Mouse (Mus musculus) lung, embryonic 14.5 days (tissue): ENCODE results near the gene Vrk1. TPM values are rescaled to one million over a fixed set of nuclear protein-coding genes. Genes with fewer than 3 reads are reported as not detected.

Experiments
- ATAC-seq: fragments of 200-750 bp; cut with Nextera tagmentation; 2 replicates; pipeline ENCODE4 v1.8.0; 2017; ENCODE audit warnings: mild to moderate bottlenecking, moderate TSS enrichment, moderate library complexity; ENCODE audit not compliant: insufficient read depth
- DNase-seq: peaks from one replicate; pipeline ENCODE4 v3.0.0-alpha.2; 2015
- H3K27ac ChIP-seq: fragments of 300-500 bp; sonication (generic); 2 replicates; pipeline ENCODE4 v1.5.1; 2014; ENCODE audit warnings: low read depth, mild to moderate bottlenecking, moderate library complexity
- H3K27me3 ChIP-seq: fragments of 300-500 bp; sonication (generic); 2 replicates; pipeline ENCODE4 v1.6.1; 2014; ENCODE audit warnings: low read length, control low read depth; ENCODE audit not compliant: insufficient read depth
- H3K36me3 ChIP-seq: fragments of 300-500 bp; sonication (generic); 2 replicates; pipeline ENCODE4 v1.6.1; 2014; ENCODE audit warnings: control low read depth; ENCODE audit not compliant: insufficient read depth
- H3K4me1 ChIP-seq: fragments of 300-500 bp; sonication (generic); 2 replicates; pipeline ENCODE4 v1.6.1; 2014; ENCODE audit warnings: antibody characterized with exemption, control low read depth; ENCODE audit not compliant: insufficient read depth
- H3K4me2 ChIP-seq: fragments of 300-500 bp; sonication (generic); 2 replicates; pipeline ENCODE4 v1.6.1; 2014; ENCODE audit warnings: mild to moderate bottlenecking
- H3K4me3 ChIP-seq: fragments of 300-500 bp; sonication (generic); 2 replicates; pipeline ENCODE4 v1.5.1; 2014; ENCODE audit warnings: low read depth, low read length
- H3K9ac ChIP-seq: fragments of 300-500 bp; sonication (generic); 2 replicates; pipeline ENCODE4 v1.6.1; 2014
- H3K9me3 ChIP-seq: fragments of 300-500 bp; sonication (generic); 2 replicates; pipeline ENCODE4 v1.6.1; 2016; ENCODE audit warnings: low read depth, low read length, control low read depth
- CTCF ChIP-seq: IDR thresholded peaks from 2 replicates; pipeline ENCODE4 v1.5.1; 2016; ENCODE audit warnings: antibody characterized with exemption, low read depth
- WGBS: fragments of 180-500 bp; shearing (Covaris S2); extraction: QIAGEN DNeasy Blood & Tissue Kit; methylation state at CpG from one replicate; pipeline ENCODE4 v1.1.7; 2014; 5-methylcytosine and 5-hydroxymethylcytosine counted together
- polyA plus RNA-seq: library from polyadenylated mRNA; unstranded; fragments of >200 nt; fragmentation: Nextera tagmentation; extraction: Ambion mirVana; gene quantifications from 2 replicates; pipeline ENCODE4 v1.2.1, GENCODE M21; 2014

The Vrk1 gene
- polyA plus RNA-seq: 86.2 and 86.6 TPM in 2 replicates

DNA sequence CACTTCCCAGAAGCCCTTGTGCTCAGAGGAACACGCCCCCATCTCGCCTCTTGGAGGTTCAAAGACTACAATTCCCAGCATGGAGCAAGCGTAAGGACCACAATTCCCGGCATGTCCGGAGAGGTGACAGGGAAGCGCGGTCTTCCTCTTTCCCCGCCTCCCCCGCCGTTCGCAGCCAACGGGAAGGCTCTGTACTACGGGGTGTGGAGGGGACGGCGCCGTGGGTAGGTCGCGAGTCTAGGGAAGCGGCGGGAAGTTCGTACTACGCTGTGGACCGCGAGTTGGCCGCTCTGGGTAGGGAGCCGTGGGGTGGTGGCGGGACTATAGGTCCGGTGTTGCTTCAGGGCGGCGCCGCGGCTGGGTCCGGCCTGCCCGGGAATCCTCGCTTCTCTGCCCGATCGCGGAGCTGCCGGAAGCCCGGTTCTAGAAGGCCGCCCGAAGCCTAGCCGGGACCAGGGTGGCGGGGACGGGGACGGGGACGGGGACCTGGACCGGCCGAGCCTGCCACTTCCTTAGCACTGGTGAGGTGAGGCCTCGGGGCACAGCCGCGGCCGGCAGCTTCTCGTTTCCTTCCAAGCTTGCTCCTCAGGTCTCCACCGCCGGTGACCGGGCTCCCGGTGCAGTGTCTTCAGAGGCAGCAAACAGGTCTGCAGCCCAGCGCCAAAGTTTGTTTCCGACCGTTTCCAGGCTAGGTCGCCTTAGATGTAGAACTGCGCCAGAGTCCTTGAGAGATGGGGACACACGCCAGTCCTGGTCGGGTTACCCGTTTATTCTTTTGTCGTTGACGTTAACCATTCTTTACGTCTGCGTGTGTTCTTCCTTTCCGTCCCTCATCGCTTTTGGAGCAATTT is at the start of gene Vrk1:
Vrk1 (plus strand) TSS at position 164 of the 851 bp plus-strand sequence.
- Histone ChIP-seq H3K9ac (peak within 1 kb of the TSS; percentile 89), H3K4me1 (peaks cover 4% of the 10 kb centered on the region; the same call in 1 of the 2 replicates), H3K27me3 (no peaks in the 10 kb centered on the region), H3K36me3 (no peaks in the 10 kb centered on the region; the same call in 1 of the 2 replicates), H3K27ac (peak within 1 kb of the TSS; percentile 72; the same call in 1 of the 2 replicates), H3K4me2 (peak within 1 kb of the TSS; percentile 74), H3K4me3 (peak within 1 kb of the TSS; percentile 93), H3K9me3 (no peaks in the 10 kb centered on the region)
- WGBS: under 1% methylated on average over 71 of the region's 72 CpGs
- peak; percentile 98 for DNase-seq
- no peak; the same call in 1 of the 2 replicates for TF ChIP-seq CTCF
- ATAC-seq: peak; percentile 100

DNA sequence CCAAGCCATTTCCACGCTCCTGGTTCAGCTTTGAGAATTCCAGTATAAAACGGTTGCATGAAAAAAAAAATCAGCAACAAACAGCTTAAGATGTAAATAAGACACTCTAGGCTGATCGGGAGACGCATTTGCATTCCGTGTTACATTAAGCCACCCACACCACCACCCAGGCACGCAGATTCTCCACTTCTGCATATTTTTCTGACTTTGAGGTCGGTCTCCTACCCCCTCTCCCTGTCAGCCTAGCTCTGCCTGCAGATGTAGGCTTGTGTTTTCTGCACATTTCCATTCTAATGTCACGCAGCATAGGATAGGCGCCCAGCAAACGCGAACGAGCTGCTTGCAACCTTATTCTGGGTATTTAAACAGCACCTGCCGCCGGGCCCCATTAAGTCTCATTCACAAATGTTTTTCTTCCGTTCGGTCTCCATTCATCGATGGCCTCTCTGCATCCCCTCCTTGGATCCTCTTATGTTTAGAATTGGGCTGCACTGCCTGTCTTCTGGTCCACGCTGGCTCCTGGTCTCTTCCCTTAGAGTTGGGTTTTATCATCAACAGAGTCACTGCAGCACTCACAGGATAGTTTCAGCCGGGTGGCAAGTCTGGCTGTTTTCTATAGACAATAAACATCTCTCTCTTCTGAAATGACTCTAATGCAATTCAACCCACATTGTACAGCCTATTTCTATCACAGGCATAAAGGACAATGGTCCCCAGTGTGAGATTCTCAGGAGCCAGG is 49.3 kb upstream of the Vrk1 start:
- Histone ChIP-seq H3K9me3 (no peaks in the 10 kb centered on the region), H3K27ac (no peak overlapping the region), H3K4me2 (no peak overlapping the region), H3K9ac (no peak overlapping the region), H3K27me3 (peaks cover 29% of the 10 kb centered on the region), H3K4me3 (no peak overlapping the region), H3K36me3 (no peaks in the 10 kb centered on the region), H3K4me1 (no peaks in the 10 kb centered on the region)
- ATAC-seq (no peak), DNase-seq (no peak)
- 12% methylated on average over 19 of the region's 19 CpGs for WGBS
- TF ChIP-seq CTCF: no peak

DNA sequence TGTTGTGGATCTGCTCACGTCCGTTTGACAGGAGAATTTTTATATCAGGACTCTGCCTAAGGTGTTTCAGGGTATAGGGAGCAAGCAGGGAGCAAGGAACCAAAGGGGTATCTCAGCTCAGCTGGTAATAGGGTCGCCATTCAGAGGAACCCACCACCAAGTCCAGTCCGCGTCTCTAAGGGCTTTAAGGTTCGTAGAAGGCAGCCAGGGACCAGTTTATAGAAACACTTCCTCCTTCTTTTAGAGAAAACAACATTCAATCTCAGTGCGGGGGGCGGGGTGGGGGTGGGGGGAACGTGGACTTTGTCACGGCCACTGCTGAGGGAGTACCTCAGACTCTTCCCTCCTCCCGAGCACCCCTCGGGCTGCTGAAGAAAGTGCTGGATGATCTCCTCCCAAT is 48.4 kb upstream of the Vrk1 start:
- ATAC-seq: no peak
- TF ChIP-seq CTCF: no peak
- Histone ChIP-seq H3K4me3 (no peak overlapping the region), H3K9me3 (no peaks in the 10 kb centered on the region), H3K27ac (no peak overlapping the region), H3K4me1 (no peaks in the 10 kb centered on the region), H3K36me3 (no peaks in the 10 kb centered on the region), H3K4me2 (no peak overlapping the region), H3K9ac (no peak overlapping the region), H3K27me3 (peaks cover 29% of the 10 kb centered on the region)
- DNase-seq: no peak
- 5% methylated on average over 12 of the region's 12 CpGs for WGBS

DNA sequence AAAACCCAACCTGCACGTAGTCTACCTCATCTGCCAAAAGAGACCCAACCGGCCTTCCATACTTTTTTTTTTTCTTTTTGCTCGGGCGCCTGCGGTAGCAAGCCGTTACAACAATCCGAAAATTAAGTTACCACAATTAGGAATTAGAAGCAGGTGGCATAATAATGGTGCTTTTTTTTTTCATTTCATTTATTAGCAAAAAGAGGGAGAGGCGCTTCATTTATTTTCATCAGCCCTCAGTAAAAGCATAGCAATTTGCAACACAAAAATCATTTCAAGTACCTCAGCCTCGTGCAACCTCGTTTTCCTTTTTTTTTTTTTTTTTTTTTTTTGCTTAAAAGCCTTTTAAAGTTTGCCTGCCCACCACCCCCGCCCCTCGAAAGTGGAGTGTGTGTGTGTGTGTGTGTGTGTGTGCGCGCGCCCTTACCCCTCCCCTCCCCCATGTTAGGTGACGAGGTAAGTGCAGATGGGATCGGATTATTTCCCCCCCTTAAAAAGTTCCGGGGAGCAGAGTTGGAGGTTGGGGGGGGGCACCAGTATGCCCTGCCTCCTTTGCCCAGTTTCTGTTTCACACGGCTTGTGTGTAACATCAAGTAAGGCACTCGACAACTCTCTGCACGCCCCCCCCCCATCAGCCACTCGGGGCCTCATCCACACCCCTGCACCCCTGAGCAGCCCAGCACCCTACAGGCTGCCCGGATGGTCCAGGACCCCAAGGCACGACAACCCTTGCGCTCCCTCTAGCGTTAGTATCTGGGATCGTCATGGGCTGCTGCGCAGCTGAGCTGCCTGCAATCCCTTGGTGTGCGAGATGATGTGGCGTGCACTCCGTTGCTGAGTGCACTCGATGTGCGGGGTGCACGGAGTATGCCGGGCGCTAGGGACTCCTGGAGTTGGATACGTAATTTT is 47.7 kb upstream of the Vrk1 start:
- Histone ChIP-seq H3K4me3 (peak overlapping the region; percentile 45), H3K36me3 (no peaks in the 10 kb centered on the region), H3K9me3 (no peaks in the 10 kb centered on the region), H3K27me3 (peaks cover 29% of the 10 kb centered on the region), H3K9ac (peak overlapping the region; percentile 32), H3K27ac (no peak overlapping the region), H3K4me1 (no peaks in the 10 kb centered on the region), H3K4me2 (peak overlapping the region; percentile 83)
- TF ChIP-seq CTCF: peak; percentile 99
- 1% methylated on average over 37 of the region's 37 CpGs for WGBS
- ATAC-seq (peak; percentile 96), DNase-seq (peak; percentile 98)

DNA sequence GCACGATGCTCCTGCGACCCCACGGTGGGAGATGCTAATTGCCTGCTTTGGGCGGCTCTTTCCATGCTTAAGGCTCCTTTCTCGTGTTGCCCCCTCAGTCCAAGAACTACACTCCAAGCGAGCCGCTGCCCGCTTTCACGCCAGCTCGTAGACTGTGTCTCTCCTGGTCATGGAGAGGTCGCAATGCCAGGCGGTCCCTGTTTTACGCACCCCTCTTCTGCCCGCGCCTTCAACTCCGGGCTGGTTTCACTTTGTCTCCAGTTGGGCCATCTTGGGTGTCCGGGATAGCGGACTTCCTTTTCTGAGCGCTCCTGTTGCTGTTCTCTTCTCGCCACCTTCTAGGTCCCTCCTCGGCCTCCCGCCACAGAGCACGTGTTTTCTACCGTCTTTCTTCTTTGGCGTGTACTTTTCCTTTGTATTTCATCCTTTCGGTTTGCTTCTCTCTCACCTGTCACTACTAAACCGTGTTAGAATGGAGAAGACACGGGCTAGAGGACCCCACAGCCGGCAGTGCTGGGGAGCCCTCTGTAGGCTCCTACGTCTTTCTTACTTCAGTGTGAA is 46.9 kb upstream of the Vrk1 start:
- peak; percentile 53 for ATAC-seq
- no peaks in the 10 kb centered on the region for H3K4me1 ChIP-seq
- peak; percentile 52 for DNase-seq

DNA sequence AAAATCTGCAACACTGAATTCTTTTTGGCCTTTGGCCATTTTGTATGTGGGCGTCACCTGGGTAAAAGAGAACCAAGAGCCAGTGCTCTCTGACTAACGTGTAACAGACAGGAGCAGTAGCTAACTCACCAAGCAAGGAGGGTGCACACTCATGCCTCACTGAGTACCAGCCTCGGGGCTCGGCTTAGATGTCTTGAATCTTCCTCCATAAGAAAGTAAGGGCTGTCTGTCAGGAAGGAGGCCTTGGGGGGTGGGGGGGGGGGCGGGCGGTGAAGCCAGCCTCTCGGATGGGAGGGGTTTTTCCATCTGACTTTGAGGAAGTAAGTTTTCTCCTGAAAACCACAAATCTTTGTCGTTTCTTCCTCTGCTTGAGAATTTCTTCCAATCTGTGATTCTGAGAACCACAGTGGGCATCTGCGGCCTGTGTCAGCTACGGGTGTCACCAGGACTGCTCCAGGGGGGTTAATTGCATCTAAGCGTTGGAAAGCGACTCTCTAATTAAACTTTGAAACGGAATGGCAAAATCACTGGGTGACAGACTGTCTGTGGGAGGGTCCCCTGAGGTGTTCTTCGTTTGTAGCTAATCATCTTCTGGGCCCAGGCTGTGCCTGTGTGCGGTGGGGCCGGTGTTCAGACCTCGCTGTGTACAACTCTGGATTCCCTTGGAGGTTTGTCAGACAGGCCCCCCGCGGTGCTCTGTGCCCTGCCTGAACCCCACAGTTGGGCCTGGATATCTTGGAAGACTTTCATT is 43.0 kb upstream of the Vrk1 start:
- no peaks in the 10 kb centered on the region for H3K4me1 ChIP-seq
- no peak overlapping the region for H3K4me3 ChIP-seq
- H3K4me2 ChIP-seq: no peak overlapping the region
- no peaks in the 10 kb centered on the region for H3K36me3 ChIP-seq
- H3K27ac ChIP-seq: no peak overlapping the region
- ATAC-seq (no peak), DNase-seq (no peak)
- no peak for TF ChIP-seq CTCF
- no peaks in the 10 kb centered on the region for H3K9me3 ChIP-seq
- H3K27me3 ChIP-seq: peaks cover 2% of the 10 kb centered on the region
- H3K9ac ChIP-seq: no peak overlapping the region
- 47% methylated on average over 19 of the region's 19 CpGs for WGBS

More for the DNA sequence above, 46.9 kb upstream of the Vrk1 start:
- H3K9ac ChIP-seq: peak overlapping the region; percentile 32
- no peaks in the 10 kb centered on the region for H3K9me3 ChIP-seq
- 3% methylated on average over 30 of the region's 30 CpGs for WGBS
- H3K36me3 ChIP-seq: no peaks in the 10 kb centered on the region
- H3K4me3 ChIP-seq: peak overlapping the region; percentile 45
- peaks cover 28% of the 10 kb centered on the region for H3K27me3 ChIP-seq
- TF ChIP-seq CTCF: no peak
- peak overlapping the region; percentile 83 for H3K4me2 ChIP-seq
- H3K27ac ChIP-seq: no peak overlapping the region
